Mouse (Mus musculus) liver, embryonic 11.5 days (tissue): ENCODE measurements at regions not wholly inside any gene's neighbourhood (a gene's known extent, or its start where the extent isn't known, plus 50 kb on each side); places are given as distances from the start of the nearest gene placed in this dataset.

Source experiments
- ATAC-seq: fragments of 200-750 bp; cut with Nextera tagmentation; replicated peaks from 2 replicates; pipeline ENCODE4 v1.8.0; 2017; ENCODE audit warnings: moderate number of reproducible peaks, mild to moderate bottlenecking, moderate TSS enrichment, moderate library complexity; ENCODE audit not compliant: low FRiP score
- DNase-seq: peaks from one replicate; pipeline ENCODE4 v3.0.0-alpha.2; 2017; ENCODE audit warnings: low spot score
- H3K27ac ChIP-seq: fragments of 300-500 bp; sonication (generic); 2 replicates; pipeline ENCODE4 v1.5.1; 2014; ENCODE audit warnings: mild to moderate bottlenecking, low read depth, low read length, control low read depth
- H3K27me3 ChIP-seq: fragments of 300-500 bp; sonication (generic); replicated peaks from 2 replicates; pipeline ENCODE4 v1.6.1; 2014; ENCODE audit warnings: low read length, mixed read lengths; ENCODE audit not compliant: control insufficient read depth, insufficient read depth
- H3K36me3 ChIP-seq: fragments of 300-500 bp; sonication (generic); 2 replicates; pipeline ENCODE4 v1.6.1; 2014; ENCODE audit warnings: mild to moderate bottlenecking, low read length, moderate library complexity, mixed read lengths; ENCODE audit not compliant: control insufficient read depth, insufficient read depth
- H3K4me1 ChIP-seq: fragments of 300-500 bp; sonication (generic); replicated peaks from 2 replicates; pipeline ENCODE4 v1.6.1; 2014; ENCODE audit warnings: low read length, mixed read lengths; ENCODE audit not compliant: control insufficient read depth, insufficient read depth
- H3K4me2 ChIP-seq: fragments of 300-500 bp; sonication (generic); 2 replicates; pipeline ENCODE4 v1.6.1; 2014; ENCODE audit warnings: mild to moderate bottlenecking, control low read depth, moderate library complexity
- H3K4me3 ChIP-seq: fragments of 300-500 bp; sonication (generic); 2 replicates; pipeline ENCODE4 v1.5.1; 2014; ENCODE audit warnings: low read depth, low read length, control low read depth
- H3K9ac ChIP-seq: fragments of 300-500 bp; sonication (generic); 2 replicates; pipeline ENCODE4 v1.6.1; 2014; ENCODE audit warnings: low read depth, low read length, control low read depth
- H3K9me3 ChIP-seq: fragments of 300-500 bp; sonication (generic); 2 replicates; pipeline ENCODE4 v1.6.1; 2016; ENCODE audit warnings: low read length, inconsistent platforms, mixed read lengths; ENCODE audit not compliant: control insufficient read depth
- whole genome bisulfite sequencing: fragments of 180-500 bp; shearing (Covaris S2); extraction: QIAGEN DNeasy Blood & Tissue Kit; methylation state at CpG from one replicate; pipeline ENCODE4 v1.1.7; 2014; 5-methylcytosine and 5-hydroxymethylcytosine counted together

- Histone ChIP-seq H3K4me2 (no peak overlapping the region), H3K36me3 (no peaks in the 10 kb centered on the region), H3K9ac (no peak overlapping the region), H3K9me3 (no peaks in the 10 kb centered on the region), H3K4me1 (no peaks in the 10 kb centered on the region), H3K27me3 (no peaks in the 10 kb centered on the region), H3K4me3 (no peak overlapping the region), H3K27ac (no peak overlapping the region)
- DNase-seq (no peak), ATAC-seq (no peak)
- WGBS, result 50% methylated on average over 1 of the region's 1 CpGs
These were observed 174.1 kb upstream of the Irx5 start for GRCm38 (mm10) chr8:92183331-92183730.

GRCm38 (mm10) chr8:92180651-92181050 is 176.8 kb upstream of the Irx5 start:
- 83% methylated on average over 4 of the region's 4 CpGs for WGBS
- Histone ChIP-seq H3K27ac (no peak overlapping the region), H3K4me3 (no peak overlapping the region), H3K9ac (no peak overlapping the region), H3K36me3 (no peaks in the 10 kb centered on the region), H3K27me3 (no peaks in the 10 kb centered on the region), H3K9me3 (no peaks in the 10 kb centered on the region), H3K4me2 (no peak overlapping the region), H3K4me1 (no peaks in the 10 kb centered on the region)
- no peak for DNase-seq
- ATAC-seq, result no peak

DNA sequence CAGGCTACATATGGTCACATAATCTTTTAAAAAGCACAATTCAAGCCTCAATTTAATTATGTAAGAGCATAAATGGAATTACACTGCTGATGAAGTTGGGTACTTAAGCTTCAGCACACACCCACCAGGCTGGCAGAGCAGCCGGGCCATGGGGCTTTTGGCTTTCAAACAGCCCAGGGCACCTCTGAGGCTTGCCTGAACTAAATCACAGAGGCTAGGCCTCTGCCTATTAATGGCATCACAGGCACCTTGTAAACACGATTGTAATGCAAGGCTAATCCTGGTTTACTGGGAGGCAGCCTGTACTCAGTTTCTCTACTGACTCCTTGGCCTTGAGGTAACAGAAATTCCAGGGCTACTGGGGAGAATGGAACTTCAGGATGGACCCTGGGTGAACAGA is 178.1 kb upstream of the Irx5 start:
- Histone ChIP-seq H3K4me1 (no peaks in the 10 kb centered on the region), H3K27ac (no peak overlapping the region), H3K36me3 (no peaks in the 10 kb centered on the region), H3K9ac (no peak overlapping the region), H3K9me3 (no peaks in the 10 kb centered on the region), H3K4me3 (no peak overlapping the region), H3K27me3 (no peaks in the 10 kb centered on the region), H3K4me2 (no peak overlapping the region)
- no peak for ATAC-seq
- DNase-seq, result no peak
- WGBS, result 56% methylated on average over 2 of the region's 2 CpGs

GRCm38 (mm10) chr8:92176101-92176500 is 181.3 kb upstream of the Irx5 start:
- ATAC-seq, result no peak
- Histone ChIP-seq H3K4me1 (no peaks in the 10 kb centered on the region), H3K27me3 (no peaks in the 10 kb centered on the region), H3K36me3 (no peaks in the 10 kb centered on the region), H3K4me2 (no peak overlapping the region), H3K9ac (no peak overlapping the region), H3K27ac (no peak overlapping the region), H3K4me3 (no peak overlapping the region), H3K9me3 (no peaks in the 10 kb centered on the region)
- WGBS, result 84% methylated on average over 5 of the region's 5 CpGs
- no peak for DNase-seq

DNA sequence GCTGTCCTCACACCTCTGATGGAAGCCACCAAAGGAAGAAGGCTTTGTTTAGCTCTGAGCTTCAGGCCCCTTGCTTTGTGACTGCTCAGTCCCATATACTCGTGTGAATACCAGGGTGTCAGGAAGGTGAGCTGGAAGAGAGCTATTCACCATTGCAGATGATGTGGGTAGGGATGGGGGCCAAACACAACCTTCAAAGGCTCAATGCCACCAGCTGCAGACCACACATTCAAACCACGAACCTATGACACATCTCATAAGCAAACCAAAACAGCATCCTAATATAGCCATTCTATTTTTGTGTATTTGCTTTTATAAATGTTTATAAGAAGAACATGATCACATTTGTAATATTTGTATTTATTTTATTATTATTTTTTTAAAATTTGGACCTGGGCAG is 183.3 kb upstream of the Irx5 start:
- no peak for ATAC-seq
- no peak overlapping the region for H3K9ac ChIP-seq
- WGBS, result 76% methylated on average over 2 of the region's 2 CpGs

DNA sequence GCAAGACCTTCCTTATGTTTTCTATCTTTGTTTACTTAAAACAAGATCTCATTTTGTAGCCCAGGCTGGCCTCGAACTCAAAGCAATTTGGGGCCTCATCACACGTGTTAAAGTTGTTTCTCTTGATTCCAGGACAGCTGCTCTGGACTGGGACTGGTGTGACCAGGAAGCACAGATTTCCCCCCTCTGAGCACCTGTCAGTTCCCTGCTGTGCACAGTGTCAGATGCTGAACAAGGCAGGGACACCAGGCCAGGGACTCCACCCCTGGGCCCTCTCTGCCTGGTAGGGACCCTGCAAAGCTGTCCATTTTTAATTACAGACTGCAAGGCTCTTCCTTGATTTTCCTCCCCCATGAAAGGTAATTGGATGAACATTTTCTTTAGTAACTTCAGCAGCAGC is 185.8 kb upstream of the Irx5 start:
- Histone ChIP-seq H3K27ac (no peak overlapping the region), H3K27me3 (no peaks in the 10 kb centered on the region), H3K36me3 (no peaks in the 10 kb centered on the region), H3K9ac (no peak overlapping the region), H3K9me3 (no peaks in the 10 kb centered on the region), H3K4me2 (no peak overlapping the region), H3K4me3 (no peak overlapping the region), H3K4me1 (no peaks in the 10 kb centered on the region)
- no peak for DNase-seq
- 44% methylated on average over 2 of the region's 2 CpGs for WGBS
- ATAC-seq, result no peak

More for the DNA sequence above, 183.3 kb upstream of the Irx5 start:
- DNase-seq, result no peak
- Histone ChIP-seq H3K4me3 (no peak overlapping the region), H3K9me3 (no peaks in the 10 kb centered on the region), H3K27ac (no peak overlapping the region), H3K4me2 (no peak overlapping the region), H3K4me1 (no peaks in the 10 kb centered on the region), H3K36me3 (no peaks in the 10 kb centered on the region), H3K27me3 (no peaks in the 10 kb centered on the region)

- ATAC-seq (no peak), DNase-seq (no peak)
- Histone ChIP-seq H3K4me3 (no peak overlapping the region), H3K4me2 (no peak overlapping the region), H3K9me3 (no peaks in the 10 kb centered on the region), H3K27me3 (no peaks in the 10 kb centered on the region), H3K27ac (no peak overlapping the region), H3K4me1 (no peaks in the 10 kb centered on the region), H3K36me3 (no peaks in the 10 kb centered on the region), H3K9ac (no peak overlapping the region)
- 49% methylated on average over 4 of the region's 4 CpGs for WGBS
These were observed 190.1 kb upstream of the Irx5 start for GRCm38 (mm10) chr8:92167340-92167783.

- H3K27ac ChIP-seq, result no peak overlapping the region
- no peaks in the 10 kb centered on the region for H3K36me3 ChIP-seq
- WGBS, result 74% methylated on average over 6 of the region's 6 CpGs
- DNase-seq (no peak), ATAC-seq (no peak)
- peaks cover 2% of the 10 kb centered on the region; the same call in 1 of the 2 replicates for H3K9me3 ChIP-seq
- no peaks in the 10 kb centered on the region for H3K4me1 ChIP-seq
- no peak overlapping the region for H3K9ac ChIP-seq
- H3K27me3 ChIP-seq, result no peaks in the 10 kb centered on the region
- H3K4me2 ChIP-seq, result no peak overlapping the region
- H3K4me3 ChIP-seq, result no peak overlapping the region
These were observed 192.1 kb upstream of the Irx5 start for GRCm38 (mm10) chr8:92165306-92165705.

DNA sequence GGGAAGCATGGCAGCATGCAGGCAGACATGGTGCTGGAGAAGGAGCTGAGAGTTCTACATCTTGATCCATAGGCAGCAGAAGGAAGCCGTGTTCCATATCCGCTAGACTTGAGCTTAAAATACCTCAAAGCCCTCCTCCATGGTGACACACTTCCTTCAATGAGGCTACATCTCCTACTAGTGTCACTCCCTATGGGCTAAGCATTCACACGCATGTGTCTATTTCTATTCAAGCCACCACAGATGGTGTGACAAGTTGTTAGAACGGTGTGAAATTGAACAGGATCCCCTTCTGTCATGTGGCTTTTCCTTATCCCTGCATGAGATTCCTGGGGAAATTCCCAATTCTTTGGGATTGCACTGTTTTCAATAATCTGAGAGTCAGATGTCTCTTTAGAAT is 192.9 kb upstream of the Irx5 start:
- Histone ChIP-seq H3K9me3 (peaks cover 2% of the 10 kb centered on the region; the same call in 1 of the 2 replicates), H3K27ac (no peak overlapping the region), H3K4me1 (no peaks in the 10 kb centered on the region), H3K4me2 (no peak overlapping the region), H3K4me3 (no peak overlapping the region), H3K36me3 (no peaks in the 10 kb centered on the region), H3K27me3 (no peaks in the 10 kb centered on the region), H3K9ac (no peak overlapping the region)
- DNase-seq (no peak), ATAC-seq (no peak)
- 88% methylated on average over 4 of the region's 4 CpGs for WGBS
